In the genomic region with DNA sequence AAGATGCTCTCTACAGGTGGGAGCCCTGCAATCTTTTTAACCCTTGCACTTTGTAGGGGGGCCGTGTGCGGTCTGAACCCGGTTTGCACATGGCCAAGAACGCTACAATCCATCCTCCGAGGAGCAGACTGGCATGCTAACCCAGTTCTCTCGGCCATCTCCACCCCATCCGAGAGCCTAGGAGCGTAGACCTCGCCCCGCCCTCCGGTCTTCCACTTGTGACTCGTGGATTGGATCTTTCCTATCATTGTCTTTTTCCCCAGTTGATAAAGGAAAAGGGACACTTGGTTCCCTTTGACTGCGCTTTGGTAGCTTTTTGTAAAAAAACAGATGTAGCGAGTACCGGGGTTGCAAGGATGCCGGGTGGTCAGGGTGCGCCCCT, we compare ENCODE assay signal across 8 mouse cellular contexts. TPM values are rescaled to one million over a fixed set of nuclear protein-coding genes. Genes with fewer than 3 reads are reported as not detected.
DNase-seq lines count a peak whose midpoint lies in the region; ATAC-seq and TF ChIP-seq lines count a peak whose summit lies in the region.

A gene (plus strand): TSS at position 250 of the 382 bp plus-strand sequence.

- H3K9me3 ChIP-seq in forebrain, embryonic 12.5 days, result 0 out of 2 replicates have a peak, but pooled peaks cover 2% of the 10 kb centered on the region
- no peaks in the 10 kb centered on the region for H3K9me3 ChIP-seq in hindbrain, postnatal 0 days (ENCODE audit: low read length)
- no peaks in the 10 kb centered on the region for H3K9me3 ChIP-seq in liver, embryonic 13.5 days (replicated peaks)
- H3K9me3 ChIP-seq in neural tube, embryonic 12.5 days, result no peaks in the 10 kb centered on the region

- peak within 1 kb of the TSS; percentile 94 for H3K27ac ChIP-seq in forebrain, embryonic 12.5 days
- peak within 1 kb of the TSS; percentile 98 for H3K27ac ChIP-seq in hindbrain, postnatal 0 days
- H3K27ac ChIP-seq in liver, embryonic 13.5 days, result peak within 1 kb of the TSS; percentile 96
- peak within 1 kb of the TSS; percentile 90 for H3K27ac ChIP-seq in neural tube, embryonic 12.5 days

- H3K4me3 ChIP-seq in forebrain, embryonic 12.5 days (replicated peaks), result peak within 1 kb of the TSS; percentile 81
- H3K4me3 ChIP-seq in hindbrain, postnatal 0 days (ENCODE audit: low read length), result peak within 1 kb of the TSS; percentile 72
- H3K4me3 ChIP-seq in liver, embryonic 13.5 days (replicated peaks), result peak within 1 kb of the TSS; percentile 93
- H3K4me3 ChIP-seq in neural tube, embryonic 12.5 days, result peak within 1 kb of the TSS; percentile 84

- peak; percentile 34; the same call in 1 of the 2 replicates for ATAC-seq in forebrain, embryonic 12.5 days (ENCODE audit: low FRiP score)
- no peak for ATAC-seq in hindbrain, postnatal 0 days
- ATAC-seq in liver, embryonic 13.5 days (ENCODE audit: low read depth), result peak; percentile 53
- ATAC-seq in neural tube, embryonic 12.5 days (ENCODE audit: low FRiP score, low read depth), result peak; percentile 45; the same call in 1 of the 2 replicates

- H3K4me1 ChIP-seq in forebrain, embryonic 12.5 days, result peaks cover 28% of the 10 kb centered on the region
- H3K4me1 ChIP-seq in hindbrain, postnatal 0 days (ENCODE audit: insufficient read depth, low read length), result peaks cover 11% of the 10 kb centered on the region
- H3K4me1 ChIP-seq in liver, embryonic 13.5 days (replicated peaks), result peaks cover 62% of the 10 kb centered on the region
- peaks cover 14% of the 10 kb centered on the region for H3K4me1 ChIP-seq in neural tube, embryonic 12.5 days

- peak within 1 kb of the TSS; percentile 94 for H3K9ac ChIP-seq in forebrain, embryonic 12.5 days
- peak within 1 kb of the TSS; percentile 87 for H3K9ac ChIP-seq in hindbrain, postnatal 0 days (replicated peaks; ENCODE audit: low read length)
- H3K9ac ChIP-seq in liver, embryonic 13.5 days, result peak within 1 kb of the TSS; percentile 95
- peak within 1 kb of the TSS; percentile 90 for H3K9ac ChIP-seq in neural tube, embryonic 12.5 days

- WGBS in forebrain, embryonic 12.5 days, result 0% methylated on average over 17 of the region's 17 CpGs
- under 1% methylated on average over 17 of the region's 17 CpGs for WGBS in hindbrain, postnatal 0 days
- WGBS in liver, embryonic 13.5 days (ENCODE audit: insufficient replicate concordance), result under 1% methylated on average over 17 of the region's 17 CpGs
- WGBS in neural tube, embryonic 12.5 days, result under 1% methylated on average over 17 of the region's 17 CpGs

- no peaks in the 10 kb centered on the region for H3K27me3 ChIP-seq in forebrain, embryonic 12.5 days
- H3K27me3 ChIP-seq in hindbrain, postnatal 0 days (ENCODE audit: insufficient read depth, low read length), result no peaks in the 10 kb centered on the region
- no peaks in the 10 kb centered on the region for H3K27me3 ChIP-seq in liver, embryonic 13.5 days
- no peaks in the 10 kb centered on the region for H3K27me3 ChIP-seq in neural tube, embryonic 12.5 days (replicated peaks)

- TF ChIP-seq CTCF in hindbrain, postnatal 0 days (IDR thresholded peaks at IDR 0.05; ENCODE audit: low read depth), result no peak

- H3K4me2 ChIP-seq in forebrain, embryonic 12.5 days, result peak within 1 kb of the TSS; percentile 68
- H3K4me2 ChIP-seq in hindbrain, postnatal 0 days (ENCODE audit: low read depth, low read length), result peak within 1 kb of the TSS; percentile 82
- H3K4me2 ChIP-seq in liver, embryonic 13.5 days, result peak within 1 kb of the TSS; percentile 97
- H3K4me2 ChIP-seq in neural tube, embryonic 12.5 days (replicated peaks), result peak within 1 kb of the TSS; percentile 82

- DNase-seq in right cerebral cortex, adult 2 months (ENCODE audit: low spot score in 2 of 2), result peak; percentile 31 to 41
- DNase-seq in right cerebral cortex, postnatal 14 days, result no peak
- peak; percentile 61 for DNase-seq in c-Kit-positive CD71-positive TER-119-positive erythroid progenitor cells, embryonic 14.5 days (ENCODE audit: low spot score)
- peak; percentile 62 for DNase-seq in hindbrain, postnatal 0 days (ENCODE audit: low spot score)
- peak; percentile 58 for DNase-seq in liver, embryonic 13.5 days
- no peak for DNase-seq in urinary bladder, adult 2 months (ENCODE audit: low spot score)

- H3K36me3 ChIP-seq in forebrain, embryonic 12.5 days (replicated peaks), result peaks cover 33% of the 10 kb centered on the region
- H3K36me3 ChIP-seq in hindbrain, postnatal 0 days (ENCODE audit: insufficient read depth, low read length), result peaks cover 26% of the 10 kb centered on the region
- H3K36me3 ChIP-seq in liver, embryonic 13.5 days, result peaks cover 31% of the 10 kb centered on the region
- peaks cover 32% of the 10 kb centered on the region for H3K36me3 ChIP-seq in neural tube, embryonic 12.5 days

RNA-seq across cellular contexts. Expression of the gene that starts here (rescaled TPM):
- 0.72 and 1.8 TPM in 2 replicates for polyA plus RNA-seq in forebrain, embryonic 12.5 days (2016; fragmentation: Nextera tagmentation; extraction: Ambion mirVana)
- 0.72 and 7.6 TPM in 2 replicates for total RNA-seq in hindbrain, postnatal 0 days (2014; rRNA removed)
- polyA plus RNA-seq in hindbrain, postnatal 0 days (2015; fragmentation: Nextera tagmentation; extraction: Ambion mirVana), result 2.3 and 2.6 TPM in 2 replicates
- 0.83 and 1.3 TPM in 2 replicates for polyA plus RNA-seq in liver, embryonic 13.5 days (2015; fragmentation: Nextera tagmentation; extraction: Ambion mirVana)
- polyA plus RNA-seq in neural tube, embryonic 12.5 days (2016; fragmentation: Nextera tagmentation; extraction: Ambion mirVana), result 1.7 and 1.8 TPM in 2 replicates
- polyA plus RNA-seq in urinary bladder, adult 2 months (2012; rRNA removed), result 1.4 and 2.4 TPM in 2 replicates

Comparison
In these comparisons a context has a peak if more than half of its experiments do, and no peak if none do; other contexts are left out.
1. DNase-seq: peak in right cerebral cortex, adult 2 months (2 of 2), c-Kit-positive CD71-positive TER-119-positive erythroid progenitor cells, embryonic 14.5 days (single experiment), hindbrain, postnatal 0 days (single experiment) and liver, embryonic 13.5 days (single experiment); none in right cerebral cortex, postnatal 14 days (single experiment) and urinary bladder, adult 2 months (single experiment).
2. Peak in every context shown above with its lines, with median percentiles within 50 percentile points of each other: H3K27ac ChIP-seq, H3K4me2 ChIP-seq, H3K4me3 ChIP-seq and H3K9ac ChIP-seq.